Mouse (Mus musculus): ENCODE measurements at regions not wholly inside any gene's neighbourhood (a gene's known extent, or its start where the extent isn't known, plus 50 kb on each side); places are given as distances from the start of the nearest gene placed in this dataset.

DNA sequence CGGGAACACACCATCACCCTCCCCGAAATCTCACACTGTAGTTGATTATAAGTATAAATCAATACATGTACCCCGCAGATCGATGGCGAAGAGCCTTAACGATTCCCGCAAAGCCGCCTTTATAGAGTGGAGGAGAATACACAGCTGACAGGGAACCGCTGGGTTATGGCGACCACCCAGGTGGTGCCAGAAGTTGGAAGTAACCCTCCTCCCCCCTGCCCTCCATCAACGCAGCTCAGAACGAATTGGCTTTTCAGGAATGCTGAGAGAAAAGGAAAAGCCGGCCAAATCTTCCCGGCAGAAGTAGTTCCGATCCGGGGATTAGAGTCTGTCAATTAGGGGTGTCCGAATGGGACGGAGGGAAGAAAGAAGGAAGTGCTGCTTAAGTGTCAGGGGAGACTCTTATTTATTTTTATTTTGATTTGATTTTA is 75.6 kb upstream of the Hmga2 start:
- no peak for ATAC-seq

GRCm38 (mm10) chr10:120547164-120547563 is 70.9 kb upstream of the Hmga2 start:
- no peak for ATAC-seq

DNA sequence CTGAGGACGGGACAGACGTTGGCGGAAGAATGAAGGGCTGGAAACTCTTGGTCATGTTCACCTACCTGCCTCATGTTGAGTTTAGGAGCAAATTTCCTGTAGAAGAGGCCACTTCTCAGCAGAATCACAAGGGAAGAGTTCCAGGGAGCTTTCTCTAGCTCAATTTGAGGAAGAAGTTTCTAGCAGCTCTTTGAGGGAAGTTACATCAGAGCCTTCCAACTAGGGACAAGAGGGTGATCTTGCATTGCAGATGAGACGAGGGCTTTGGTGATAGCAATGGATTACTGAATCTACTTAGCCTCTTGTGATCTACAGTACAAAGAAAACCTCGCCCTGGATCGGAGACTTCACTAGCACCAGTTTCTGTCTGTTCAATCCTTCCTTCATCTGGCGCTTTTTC is 65.3 kb upstream of the Hmga2 start:
- ATAC-seq = no peak

DNA sequence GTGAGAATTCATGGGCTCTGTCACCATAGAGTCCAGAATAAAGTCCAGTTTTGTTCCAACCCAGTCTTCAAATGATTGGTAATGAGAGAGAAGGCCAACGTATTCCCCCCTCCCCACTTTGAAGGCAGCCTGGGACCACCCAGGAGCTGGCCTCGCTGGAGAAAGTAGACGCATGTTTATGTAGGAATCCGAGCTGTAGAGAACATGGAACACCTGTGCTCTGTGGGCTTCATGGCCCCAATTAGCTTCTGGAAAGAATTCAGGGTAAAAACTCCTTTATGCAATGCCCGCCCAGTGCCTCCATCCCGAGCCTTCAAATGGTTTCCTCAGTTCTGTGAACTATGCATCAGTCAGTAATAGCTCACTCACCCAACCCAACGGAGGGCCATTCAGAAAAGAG is 62.3 kb upstream of the Hmga2 start:
- no peak for ATAC-seq

DNA sequence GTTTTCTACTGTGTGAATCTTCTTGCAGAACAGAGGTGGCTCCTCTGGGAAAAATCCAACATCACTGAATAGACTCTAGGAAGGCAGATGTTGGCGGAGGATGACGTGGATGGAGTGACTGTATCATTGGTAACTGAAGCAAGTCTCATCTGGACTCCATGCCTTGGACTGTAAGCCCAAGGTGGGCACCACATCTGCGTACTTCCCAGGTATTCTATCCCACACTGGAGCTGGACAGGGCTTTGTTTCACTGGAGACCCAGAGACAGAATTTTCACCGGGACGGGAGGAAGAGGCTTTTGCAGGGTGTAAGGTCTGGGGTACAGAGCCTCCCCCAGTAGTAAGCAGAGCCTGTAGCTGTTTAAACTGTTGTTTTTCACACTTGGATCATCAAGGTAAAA is 52.1 kb upstream of the Hmga2 start:
- ATAC-seq = no peak

DNA sequence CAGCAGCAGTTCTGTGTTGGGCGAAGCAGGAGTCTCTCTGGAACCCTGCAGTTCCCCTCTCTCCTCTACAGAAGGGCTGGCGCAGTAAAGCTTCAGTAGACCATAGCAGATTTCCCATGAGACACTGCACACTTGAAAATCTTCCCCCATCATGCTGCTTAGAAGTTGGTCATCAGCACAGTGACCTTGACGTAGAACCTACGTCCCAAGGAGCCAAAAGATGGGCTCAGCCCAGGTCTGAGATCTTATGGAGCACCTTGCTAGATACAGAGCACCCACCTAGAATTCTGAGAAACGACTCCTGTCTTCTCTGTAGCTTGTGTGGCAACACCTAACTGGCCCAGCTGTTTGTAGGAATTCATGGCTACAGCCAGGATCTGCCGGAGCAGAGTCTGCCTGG is 51.7 kb upstream of the Hmga2 start:
- no peak for ATAC-seq

GRCm38 (mm10) chr10:120526991-120527390 is 50.7 kb upstream of the Hmga2 start:
- ATAC-seq = no peak

Measured in CD4-positive, CD25-positive, alpha-beta regulatory T cell, adult 4 months (primary cell).